Mouse (Mus musculus): ENCODE results near the gene Eefsec.

DNA sequence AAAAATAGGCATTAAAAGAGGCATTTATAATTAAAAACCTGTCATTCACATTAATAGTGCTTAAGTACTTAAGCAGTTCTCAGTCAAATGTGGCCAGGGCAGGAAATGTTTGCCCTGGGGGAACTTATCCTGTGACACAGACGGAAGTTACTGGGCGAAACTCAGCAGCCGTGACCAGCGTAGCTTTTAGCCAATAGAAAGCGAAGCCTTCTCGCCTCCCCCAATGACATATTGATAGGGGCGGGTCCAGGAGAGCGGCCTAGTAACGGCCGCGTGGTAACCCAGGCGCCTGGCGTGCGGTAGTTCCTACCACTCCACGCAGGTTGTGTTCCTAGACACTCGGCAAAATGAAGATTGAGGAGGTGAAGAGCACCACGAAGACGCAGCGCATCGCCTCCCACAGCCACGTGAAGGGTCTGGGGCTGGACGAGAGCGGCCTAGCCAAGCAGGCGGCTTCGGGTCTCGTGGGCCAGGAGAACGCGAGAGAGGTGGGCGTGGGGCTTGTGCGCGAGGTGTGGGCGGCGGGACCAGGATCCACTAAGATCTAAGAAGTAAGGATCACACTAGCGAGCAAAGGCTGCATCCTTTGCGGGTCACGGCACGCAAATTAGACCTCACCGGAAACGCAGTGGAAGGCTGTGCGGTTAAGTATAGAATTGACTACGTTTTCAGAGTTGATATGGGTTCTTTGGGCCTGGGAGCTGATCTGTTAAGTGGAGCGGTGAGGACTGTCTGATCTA, 19.0 kb upstream of the Eefsec start, which contains the start of gene Ruvbl1:
- TF ChIP-seq GATA1 (IDR thresholded peaks at IDR 0.05; ENCODE audit: low read length): no peak
- TF ChIP-seq TAL1 (IDR thresholded peaks at IDR 0.05; ENCODE audit: low read length): no peak

Data from erythroblast, embryonic 14.5 days (primary cell).